Mouse (Mus musculus) 416B (cell line): ENCODE results near the gene Yipf2.
"Not testable (repeated sequence)": the region's sequence is repeated elsewhere in the genome, so short reads cannot be mapped to it uniquely, and the experiment has no call there.

Source experiments
- DNase-seq: peaks from one replicate; pipeline ENCODE4 v3.0.0; 2011; ENCODE audit warnings: low read depth

The Yipf2 gene

DNA sequence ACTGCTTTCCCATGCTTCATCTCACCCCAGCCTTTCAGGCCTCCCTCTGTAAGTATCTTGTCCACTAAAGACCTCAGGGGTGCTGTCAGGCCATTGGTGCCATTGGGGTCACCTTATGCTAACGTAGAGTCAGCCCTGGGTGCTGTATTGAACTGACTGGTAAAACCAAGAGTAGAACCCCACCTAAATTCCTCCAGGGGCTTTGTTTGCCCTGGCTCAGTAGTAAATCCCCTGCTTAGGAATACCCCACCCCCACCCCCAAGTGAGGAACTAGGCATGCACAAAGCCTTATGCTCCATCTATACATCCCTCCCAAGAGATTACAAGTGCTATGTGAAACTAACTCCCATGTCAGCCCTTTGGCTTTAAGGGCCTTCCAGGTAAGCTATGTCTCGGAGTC is 35.1 kb downstream of the Yipf2 start:
- no peak for DNase-seq

DNA sequence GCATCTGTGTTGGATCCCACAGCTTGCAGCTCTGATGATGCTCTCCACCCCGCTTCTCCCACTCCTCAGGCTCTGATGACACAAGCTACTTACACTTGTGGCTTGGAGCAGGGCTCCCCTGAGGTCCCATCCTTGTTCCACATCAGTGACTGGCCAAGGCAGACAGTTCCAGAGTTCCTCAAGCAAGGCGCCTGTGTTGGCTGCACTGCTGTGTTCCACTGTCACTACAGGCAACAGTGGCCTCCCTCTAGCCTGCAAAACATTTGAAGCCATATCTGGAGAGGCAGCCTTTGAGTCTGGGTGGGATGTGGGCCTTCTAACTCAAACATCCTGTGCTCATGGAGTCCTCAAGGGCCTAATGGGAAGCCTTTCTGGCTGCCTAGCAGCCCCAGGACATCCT is 35.6 kb downstream of the Yipf2 start:
- DNase-seq: no peak

DNA sequence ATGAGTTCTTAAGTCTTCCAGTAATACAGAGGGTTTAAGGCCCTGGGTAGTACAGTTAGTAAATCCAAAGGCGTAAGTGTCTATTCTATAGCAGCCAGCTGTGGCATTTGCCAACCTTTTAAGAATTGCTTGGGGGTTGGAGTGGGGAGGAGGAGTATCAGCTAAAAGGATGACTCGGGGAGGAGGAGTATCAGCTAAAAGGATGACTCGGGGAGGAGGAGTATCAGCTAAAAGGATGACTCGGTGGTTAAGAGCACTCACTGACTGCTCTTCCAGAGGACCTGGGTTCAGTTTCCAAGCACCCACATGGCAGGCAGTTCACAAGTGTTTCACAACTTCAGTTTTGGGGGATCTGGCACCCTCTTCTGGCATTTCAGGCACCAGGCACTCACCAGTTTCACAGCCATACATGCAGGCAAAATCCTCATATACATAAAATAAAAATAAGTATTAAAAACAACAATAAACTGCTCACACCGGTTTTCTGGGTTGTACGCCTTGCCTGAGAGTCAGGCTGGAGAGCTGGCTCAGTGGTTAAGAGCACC is 37.4 kb downstream of the Yipf2 start:
- peak; percentile 62 for DNase-seq

DNA sequence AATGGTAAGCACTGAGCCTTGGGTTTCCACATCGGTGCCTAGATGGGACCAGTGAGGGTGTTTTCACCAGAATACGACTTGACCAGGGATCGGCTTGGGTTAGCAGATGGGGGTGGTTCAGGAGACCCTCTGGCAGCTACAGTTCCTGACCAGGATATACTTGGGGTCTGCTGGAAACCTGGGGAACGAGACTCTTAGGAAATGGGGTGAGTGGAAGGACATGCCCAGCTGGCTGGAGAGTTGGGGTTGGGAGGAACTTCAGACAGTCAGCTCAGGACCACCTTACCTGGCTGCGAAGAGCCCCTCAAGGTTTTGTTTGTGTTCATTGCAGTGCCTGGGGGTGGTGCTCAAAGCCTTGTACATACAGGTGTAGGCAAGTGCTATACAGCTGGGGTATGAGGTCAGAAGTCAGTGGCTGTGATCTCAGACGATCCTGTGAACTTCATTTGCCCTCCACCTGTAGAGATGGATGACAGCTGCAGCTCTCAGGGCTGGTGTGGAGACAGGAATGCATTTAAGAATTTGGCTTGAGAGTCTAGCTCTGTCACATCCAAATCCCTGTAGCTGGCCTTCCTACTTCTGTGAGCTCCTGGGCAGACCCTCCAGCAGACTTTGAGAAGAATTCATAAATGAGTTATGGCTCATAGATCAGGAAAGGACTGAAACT is 38.9 kb downstream of the Yipf2 start:
- DNase-seq: no peak

DNA sequence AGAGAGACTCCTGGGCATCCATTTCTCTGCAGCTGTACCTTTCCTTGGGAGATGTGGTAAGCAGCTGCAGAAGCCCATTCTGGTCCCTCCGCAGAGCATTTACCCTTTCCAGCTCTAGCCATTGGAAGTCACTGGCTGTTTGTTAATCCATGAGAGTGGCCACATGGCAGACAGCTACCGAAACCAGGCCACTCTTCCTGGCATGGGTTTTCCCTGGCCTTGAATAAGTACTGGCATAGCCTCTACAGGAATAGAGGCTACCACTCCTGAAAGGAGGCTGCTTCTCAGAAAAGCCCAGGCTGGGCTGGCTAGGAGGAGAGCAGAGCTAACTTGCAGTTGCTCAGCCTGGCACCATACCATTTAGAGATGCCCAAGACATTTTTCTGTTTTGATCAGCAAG is 41.6 kb downstream of the Yipf2 start:
- DNase-seq: no peak

DNA sequence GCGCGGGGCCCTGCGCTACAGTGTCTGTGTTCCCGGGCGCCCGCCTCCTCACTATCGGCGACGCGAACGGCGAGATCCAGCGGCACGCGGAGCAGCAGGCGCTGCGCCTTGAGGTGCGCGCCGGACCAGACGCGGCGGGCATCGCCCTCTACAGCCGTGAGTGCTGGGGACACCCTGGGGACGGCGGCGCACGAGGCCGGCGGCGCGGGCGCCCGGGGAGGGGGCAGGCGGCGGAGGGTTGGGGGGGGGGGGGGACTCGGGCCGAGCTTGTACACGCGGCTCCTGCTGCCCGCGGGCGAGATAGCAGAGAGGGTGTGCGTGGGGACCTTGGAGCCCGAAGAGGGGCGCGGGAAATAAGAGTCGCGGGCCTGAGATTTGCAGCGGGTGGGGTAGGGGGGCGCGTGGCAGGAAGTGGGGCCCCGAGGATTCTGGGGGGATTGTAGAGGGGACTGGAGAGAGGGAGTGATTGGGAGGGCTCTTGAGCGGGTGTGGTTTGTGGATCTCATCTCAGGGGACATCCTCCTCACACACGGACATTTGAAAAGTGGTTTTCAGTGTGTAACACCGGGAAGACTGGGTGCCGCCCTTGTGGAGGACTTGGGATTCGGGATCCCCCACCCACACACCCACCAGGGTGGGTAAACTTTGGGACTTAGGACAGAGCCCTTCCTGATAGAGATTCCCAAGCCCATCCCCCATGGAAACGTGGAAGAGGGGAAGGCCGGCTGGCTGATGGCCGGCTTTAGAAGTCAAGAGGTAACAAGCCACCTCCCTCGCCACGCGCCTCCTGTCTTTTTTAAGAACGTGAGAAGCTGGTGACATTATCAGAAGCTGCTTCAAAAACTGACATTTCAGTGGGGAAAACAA is 45.3 kb downstream of the Yipf2 start:
- DNase-seq: peak; percentile 49

DNA sequence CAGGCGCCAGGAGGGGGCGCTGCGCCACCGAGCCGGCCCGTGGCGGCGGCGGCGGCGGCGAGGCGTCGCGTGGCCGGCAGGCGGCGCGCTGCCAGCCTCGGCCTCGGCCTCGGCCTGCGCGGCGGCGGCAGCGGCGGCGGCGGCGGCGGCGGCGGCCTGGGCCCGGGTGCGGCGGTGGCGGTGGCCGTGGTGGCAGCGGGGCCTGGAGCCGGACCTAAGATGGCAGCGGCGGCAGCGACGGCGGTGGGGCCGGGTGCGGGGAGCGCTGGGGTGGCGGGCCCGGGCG is 45.9 kb downstream of the Yipf2 start, which contains the start of gene Carm1:
TSS of gene Carm1 (plus strand) at position 106 of the 286 bp plus-strand sequence.
- no peak for DNase-seq

DNA sequence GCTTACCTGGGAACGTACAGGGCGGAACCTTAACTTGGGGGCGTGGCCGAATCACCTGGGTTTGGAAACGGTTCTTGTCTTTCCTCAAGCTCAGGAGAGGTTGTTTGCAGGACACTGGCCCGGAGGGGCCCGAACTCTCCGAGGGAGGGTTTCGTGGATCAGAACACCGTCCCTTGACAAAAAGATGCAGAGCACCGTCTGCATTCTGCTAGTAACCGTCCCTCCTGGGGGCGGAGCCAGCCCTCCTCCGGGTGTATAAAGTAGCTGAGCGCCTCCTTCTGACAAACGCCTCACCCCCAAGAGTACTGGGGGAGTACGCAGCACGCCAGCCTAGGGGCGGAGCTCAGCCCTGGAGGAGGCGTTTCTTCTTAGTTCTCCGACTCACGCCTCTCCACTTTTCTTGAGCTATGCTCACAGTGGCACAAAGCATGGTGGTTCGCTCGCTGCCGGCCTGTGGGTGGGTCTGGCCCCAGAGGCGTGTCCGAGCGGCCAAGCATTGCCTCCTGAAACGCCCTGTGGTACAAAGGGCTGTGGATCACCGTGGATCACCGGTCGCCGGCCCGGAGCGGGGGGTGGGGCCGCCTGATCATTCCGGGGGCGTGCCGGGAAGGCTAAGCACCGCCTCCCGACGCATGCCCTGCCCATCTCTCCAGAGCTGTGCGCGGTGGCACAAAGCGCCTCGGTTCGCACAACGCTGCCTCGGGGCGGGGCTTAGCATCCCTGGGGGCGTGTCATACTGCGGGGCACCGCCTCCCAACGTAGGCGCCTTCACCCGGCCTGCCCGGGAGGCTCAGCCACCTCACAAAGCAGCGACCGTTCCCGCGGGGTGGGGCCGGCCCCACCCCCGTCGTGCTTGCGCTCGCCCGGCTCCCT is 46.5 kb downstream of the Yipf2 start:
- peak; percentile 99 for DNase-seq

DNA sequence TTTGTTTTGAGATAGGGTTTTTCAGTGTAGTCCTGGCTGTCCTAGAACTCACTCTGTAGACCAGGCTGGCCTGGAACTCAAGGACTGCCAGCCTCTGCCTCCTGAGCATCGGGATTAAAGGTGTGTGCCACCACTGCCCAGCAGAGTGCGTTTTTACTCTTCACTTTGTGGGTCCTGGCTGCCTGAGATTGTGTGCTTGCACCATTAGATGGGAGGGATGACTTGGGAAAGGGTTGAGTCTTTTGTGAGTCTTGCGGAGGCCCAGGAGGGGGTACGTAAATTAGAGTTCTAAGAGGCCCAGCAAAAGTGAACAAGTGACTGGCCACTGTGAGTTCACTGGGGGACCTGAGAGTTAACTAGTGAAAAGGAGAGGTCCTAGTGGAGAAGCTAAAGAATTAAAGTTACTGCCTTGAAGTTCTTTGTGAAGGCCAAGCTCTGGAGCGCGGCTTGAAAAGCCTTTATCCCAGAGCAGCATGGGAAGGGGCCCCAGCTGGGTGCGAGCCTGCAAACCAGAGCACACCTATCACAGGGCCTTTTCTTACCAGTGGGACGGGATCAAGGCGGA is 47.2 kb downstream of the Yipf2 start:
- no peak for DNase-seq

DNA sequence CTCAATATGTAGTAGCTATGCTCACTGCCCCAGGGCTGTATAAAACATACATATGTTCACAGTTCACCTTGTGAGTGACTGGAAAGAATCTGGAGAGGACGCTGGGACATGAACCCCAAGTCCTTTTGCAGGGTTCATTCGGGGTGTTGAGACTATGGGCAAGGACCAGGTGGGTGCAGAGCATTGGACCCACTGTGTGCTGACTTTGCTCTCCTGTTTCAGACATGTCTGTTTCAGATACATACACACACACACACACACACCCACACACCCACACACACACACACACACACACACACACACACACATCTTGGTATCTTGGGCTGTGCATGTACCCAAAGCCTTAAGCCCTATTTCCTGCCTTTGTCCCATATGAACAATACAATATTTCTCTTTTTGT is 50.6 kb downstream of the Yipf2 start:
- DNase-seq: not testable (repeated sequence)

DNA sequence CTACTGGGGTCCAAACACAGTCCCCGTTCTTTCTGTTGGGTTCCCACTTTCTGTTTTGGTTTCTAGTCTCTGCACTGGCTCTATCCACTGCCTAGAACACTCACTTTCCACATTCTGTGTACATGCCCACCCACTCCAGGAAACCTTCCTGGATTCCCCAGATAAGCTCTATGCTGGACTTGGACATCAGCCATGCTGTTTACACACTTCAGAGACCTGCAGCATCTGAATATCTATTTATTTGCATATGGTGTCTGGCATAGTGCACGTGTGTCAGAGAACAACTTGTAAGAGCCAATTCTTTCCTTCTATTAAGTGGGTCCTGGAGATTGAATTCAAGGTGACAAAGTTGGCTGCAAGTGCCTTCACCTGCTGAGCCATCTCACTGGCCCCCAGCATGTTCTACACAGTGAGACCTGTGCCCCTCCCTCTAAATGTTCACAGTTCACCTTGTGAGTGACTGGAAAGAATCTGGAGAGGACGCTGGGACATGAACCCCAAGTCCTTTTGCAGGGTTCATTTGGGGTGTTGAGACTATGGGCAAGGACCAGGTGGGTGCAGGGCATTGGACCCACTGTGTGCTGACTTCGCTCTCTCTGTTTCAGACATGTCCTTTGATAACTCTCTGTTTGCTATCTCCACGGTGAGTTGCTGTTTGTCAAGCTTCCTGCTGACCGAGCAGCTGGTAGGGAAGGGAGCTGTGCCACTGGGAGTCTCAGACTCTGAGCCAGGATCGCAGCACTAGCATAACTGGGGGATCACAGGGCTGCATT is 52.5 kb downstream of the Yipf2 start:
- no peak for DNase-seq
